Mouse (Mus musculus): ENCODE measurements around the gene Upk3b.
A peak's percentile ranks its signal among the peaks of the same experiment; 100 is the strongest.

GRCm38 (mm10) chr5:136045987-136046386 is 7.7 kb downstream of the Upk3b start:
- TF ChIP-seq CTCF (IDR thresholded peaks at IDR 0.05; ENCODE audit: low read depth, low read length) (peak; percentile 52; the same call in 1 of the 2 replicates), POLR2AphosphoS5 (IDR thresholded peaks at IDR 0.05; ENCODE audit: insufficient replicate concordance, low read depth, low read length) (no peak), GATA1 (IDR thresholded peaks at IDR 0.05; ENCODE audit: borderline replicate concordance, low read length) (no peak), GATA2 (IDR thresholded peaks at IDR 0.05; ENCODE audit: borderline replicate concordance, low read depth, low read length) (no peak), TAL1 (conservative IDR thresholded peaks at IDR 0.05; ENCODE audit: low read depth, low read length) (no peak)
